Mouse (Mus musculus): ENCODE results near the gene Foxe1. TPM values are rescaled to one million over a fixed set of nuclear protein-coding genes. Genes with fewer than 3 reads are reported as not detected.

The Foxe1 gene
- polyA plus RNA-seq, 1 experiment from 2014 or later, result 0.07 TPM

DNA sequence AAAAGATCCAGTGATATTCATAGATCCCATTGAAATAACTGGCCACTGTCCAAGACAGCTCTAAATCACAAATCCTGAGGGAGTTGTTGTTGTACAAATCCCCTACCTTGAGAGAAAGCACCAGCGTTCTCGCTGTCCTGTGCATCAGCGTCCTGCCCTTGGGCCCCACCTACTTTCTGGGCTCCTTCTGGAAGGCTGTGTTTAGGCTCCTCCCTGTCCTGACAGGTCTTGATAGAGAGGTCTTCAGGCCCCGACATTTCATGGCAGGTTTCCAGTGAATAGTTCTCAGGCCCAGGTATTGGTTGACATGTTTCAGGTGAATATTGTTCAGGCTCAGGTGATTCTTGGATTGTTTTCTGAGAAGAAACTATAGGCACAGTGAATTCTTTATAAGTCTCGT is 52.3 kb downstream of the Foxe1 start:
- Histone ChIP-seq H3K27me3 (ENCODE audit: control insufficient read depth, insufficient read depth, low read length) (no peaks in the 10 kb centered on the region), H3K9me3 (replicated peaks; ENCODE audit: control insufficient read depth, low read length) (no peaks in the 10 kb centered on the region), H3K4me3 (ENCODE audit: low read depth, low read length) (no peak overlapping the region; the same call in 1 of the 2 replicates), H3K9ac (ENCODE audit: low read depth, low read length) (no peak overlapping the region), H3K4me1 (ENCODE audit: control insufficient read depth, insufficient read depth, low read length) (no peaks in the 10 kb centered on the region), H3K27ac (ENCODE audit: low read depth, low read length) (peak overlapping the region; percentile 22; the same call in 1 of the 2 replicates), H3K36me3 (ENCODE audit: control insufficient read depth, insufficient read depth, low read length) (no peaks in the 10 kb centered on the region), H3K4me2 (peak overlapping the region; percentile 52)
- 30% methylated on average over 5 of the region's 5 CpGs for WGBS (ENCODE audit: insufficient replicate concordance)
- no peak for ATAC-seq (replicated peaks; ENCODE audit: insufficient number of reproducible peaks, low FRiP score, low TSS enrichment)

Other genes starting within 250 kb of the Foxe1 start
- gene Ncbp1, start 205.0 kb upstream of the Foxe1 start, polyA plus RNA-seq (2014; fragmentation: Nextera tagmentation; extraction: Ambion mirVana), result 59.1 and 67.4 TPM in 2 replicates
- gene Tstd2, start 204.9 kb upstream of the Foxe1 start, polyA plus RNA-seq (2014; fragmentation: Nextera tagmentation; extraction: Ambion mirVana), result 23.4 and 26.6 TPM in 2 replicates
- 14.4 and 17.1 TPM in 2 replicates for gene Xpa, start 147.3 kb upstream of the Foxe1 start, polyA plus RNA-seq (2014; fragmentation: Nextera tagmentation; extraction: Ambion mirVana)
- 8.4 and 11.5 TPM in 2 replicates for gene Trmo, start 45.8 kb downstream of the Foxe1 start, polyA plus RNA-seq (2014; fragmentation: Nextera tagmentation; extraction: Ambion mirVana)
- gene Hemgn, start 69.9 kb downstream of the Foxe1 start, polyA plus RNA-seq (2014; fragmentation: Nextera tagmentation; extraction: Ambion mirVana), result 64.3 and 76.3 TPM in 2 replicates
- gene Anp32b, start 107.3 kb downstream of the Foxe1 start, polyA plus RNA-seq (2014; fragmentation: Nextera tagmentation; extraction: Ambion mirVana), result 213 and 243 TPM in 2 replicates
- 75.7 and 84.2 TPM in 2 replicates for gene Nans, start 145.6 kb downstream of the Foxe1 start, polyA plus RNA-seq (2014; fragmentation: Nextera tagmentation; extraction: Ambion mirVana)
- 0.49 and 1.8 TPM in 2 replicates for gene Trim14, start 192.5 kb downstream of the Foxe1 start, polyA plus RNA-seq (2014; fragmentation: Nextera tagmentation; extraction: Ambion mirVana)